Mouse (Mus musculus) limb, embryonic 15.5 days (tissue): ENCODE data around the gene Adgrf5. TPM values are rescaled to one million over a fixed set of nuclear protein-coding genes. Genes with fewer than 3 reads are reported as not detected.

Source experiments
- ATAC-seq: fragments of 200-750 bp; cut with Nextera tagmentation; 2 replicates; pipeline ENCODE4 v1.8.0; 2017; ENCODE audit warnings: low read depth, moderate TSS enrichment; ENCODE audit not compliant: insufficient number of reproducible peaks, low FRiP score, low TSS enrichment
- H3K27ac ChIP-seq: fragments of 300-500 bp; sonication (generic); 2 replicates; pipeline ENCODE4 v1.5.1; 2015; ENCODE audit warnings: moderate library complexity, mild to moderate bottlenecking, inconsistent platforms
- H3K27me3 ChIP-seq: fragments of 300-500 bp; sonication (generic); 2 replicates; pipeline ENCODE4 v1.6.1; 2015; ENCODE audit warnings: inconsistent platforms
- H3K36me3 ChIP-seq: fragments of 300-500 bp; sonication (generic); 2 replicates; pipeline ENCODE4 v1.6.1; 2015; ENCODE audit warnings: inconsistent platforms
- H3K4me1 ChIP-seq: fragments of 300-500 bp; sonication (generic); 2 replicates; pipeline ENCODE4 v1.6.1; 2015; ENCODE audit warnings: inconsistent platforms
- H3K4me2 ChIP-seq: fragments of 300-500 bp; sonication (generic); 2 replicates; pipeline ENCODE4 v1.6.1; 2015; ENCODE audit warnings: mild to moderate bottlenecking, inconsistent platforms
- H3K4me3 ChIP-seq: fragments of 300-500 bp; sonication (generic); 2 replicates; pipeline ENCODE4 v1.5.1; 2015; ENCODE audit warnings: mild to moderate bottlenecking, inconsistent platforms
- H3K9ac ChIP-seq: fragments of 300-500 bp; sonication (generic); 2 replicates; pipeline ENCODE4 v1.6.1; 2015; ENCODE audit warnings: inconsistent platforms
- H3K9me3 ChIP-seq: fragments of 300-500 bp; sonication (generic); 2 replicates; pipeline ENCODE4 v1.6.1; 2016; ENCODE audit warnings: inconsistent platforms
- WGBS: fragments of 180-500 bp; shearing (Covaris S2); methylation state at CpG from one replicate; pipeline ENCODE4 v1.1.7; 2015; 5-methylcytosine and 5-hydroxymethylcytosine counted together
- polyA plus RNA-seq: library from polyadenylated mRNA; unstranded; fragments of >200 nt; fragmentation: Nextera tagmentation; extraction: Ambion mirVana; gene quantifications from 2 replicates; pipeline ENCODE4 v1.2.1, GENCODE M21; 2015

Gene Adgrf5
- polyA plus RNA-seq, 1 experiment from 2014 or later, result 13.4 TPM

GRCm38 (mm10) chr17:43419204-43419603 lies 59.0 kb downstream of the Adgrf5 start:
- Histone ChIP-seq H3K4me3 (no peak overlapping the region), H3K9ac (no peak overlapping the region), H3K9me3 (no peaks in the 10 kb centered on the region), H3K36me3 (no peaks in the 10 kb centered on the region), H3K4me1 (no peaks in the 10 kb centered on the region), H3K27me3 (no peaks in the 10 kb centered on the region), H3K4me2 (no peak overlapping the region), H3K27ac (no peak overlapping the region)
- 78% methylated on average over 5 of the region's 5 CpGs for WGBS
- no peak for ATAC-seq

DNA sequence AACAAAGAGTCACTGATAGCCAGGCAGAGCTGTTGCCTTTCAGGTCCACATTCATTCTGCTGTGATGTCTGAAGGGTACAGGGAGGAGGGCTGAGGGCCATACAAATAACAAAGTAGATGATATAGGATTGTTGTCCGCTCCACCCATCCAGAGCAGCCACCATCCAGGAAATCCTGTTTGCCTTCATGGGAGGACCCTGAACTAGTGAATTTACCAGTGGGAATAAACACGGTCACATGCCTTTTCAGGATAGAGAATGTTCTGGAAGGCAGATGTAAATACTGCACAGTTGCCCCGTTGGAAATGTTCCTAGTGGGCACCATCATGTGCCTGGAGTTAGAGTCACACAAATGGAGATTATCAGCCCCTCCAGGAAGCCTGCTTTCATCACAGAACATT lies 60.1 kb downstream of the Adgrf5 start:
- H3K9me3 ChIP-seq, result no peaks in the 10 kb centered on the region
- no peaks in the 10 kb centered on the region for H3K36me3 ChIP-seq
- no peak overlapping the region for H3K27ac ChIP-seq
- no peak for ATAC-seq
- no peak overlapping the region for H3K4me3 ChIP-seq
- H3K27me3 ChIP-seq, result no peaks in the 10 kb centered on the region
- H3K4me2 ChIP-seq, result no peak overlapping the region
- no peak overlapping the region for H3K9ac ChIP-seq
- H3K4me1 ChIP-seq, result no peaks in the 10 kb centered on the region
- 76% methylated on average over 3 of the region's 3 CpGs for WGBS

DNA sequence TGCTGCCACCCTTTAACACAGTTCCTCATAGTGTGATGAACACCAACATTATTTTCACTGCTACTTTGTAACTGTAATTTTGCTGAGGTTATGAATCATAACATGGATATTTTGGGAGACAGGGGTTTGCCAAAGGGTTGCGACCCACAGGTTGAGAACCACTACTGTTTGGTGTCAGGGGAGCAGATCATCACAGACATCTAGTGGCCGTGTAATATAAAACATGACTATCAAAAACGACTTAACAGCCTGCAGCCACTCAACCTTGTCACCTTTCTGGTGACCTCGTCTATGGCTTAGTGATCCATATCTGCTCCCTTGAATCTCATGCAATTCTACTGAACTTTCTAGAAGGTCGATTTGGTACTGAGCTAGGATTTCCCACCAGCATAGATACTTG lies 63.7 kb downstream of the Adgrf5 start:
- no peaks in the 10 kb centered on the region for H3K9me3 ChIP-seq
- ATAC-seq, result no peak
- no peak overlapping the region for H3K4me3 ChIP-seq
- H3K4me1 ChIP-seq, result no peaks in the 10 kb centered on the region
- no peak overlapping the region for H3K9ac ChIP-seq
- no peaks in the 10 kb centered on the region for H3K36me3 ChIP-seq
- no peak overlapping the region for H3K4me2 ChIP-seq
- H3K27me3 ChIP-seq, result no peaks in the 10 kb centered on the region
- H3K27ac ChIP-seq, result no peak overlapping the region
- 67% methylated on average over 5 of the region's 5 CpGs for WGBS

DNA sequence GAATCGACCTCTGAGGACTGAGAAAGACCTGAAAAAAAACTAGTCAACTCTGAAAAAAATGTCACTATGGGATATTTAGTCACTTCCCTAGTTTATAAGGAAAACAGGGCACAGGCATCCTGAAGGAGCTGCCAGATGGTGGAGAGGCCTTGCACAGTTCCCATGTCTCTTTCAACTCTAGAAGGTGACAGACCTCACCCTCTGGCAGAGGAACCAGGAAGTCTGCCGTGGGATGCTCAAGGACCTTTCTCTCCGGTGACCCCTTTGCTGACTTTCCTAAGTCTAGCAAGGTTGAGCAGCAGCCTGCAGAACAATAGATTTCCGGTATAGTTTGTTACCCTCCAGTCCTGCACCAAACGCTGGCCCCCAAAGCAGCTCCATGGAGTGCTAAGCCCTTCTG lies 71.4 kb downstream of the Adgrf5 start:
- H3K9me3 ChIP-seq, result no peaks in the 10 kb centered on the region
- WGBS, result 49% methylated on average over 5 of the region's 5 CpGs
- no peak overlapping the region for H3K4me3 ChIP-seq
- no peak overlapping the region for H3K27ac ChIP-seq
- no peak overlapping the region for H3K9ac ChIP-seq
- H3K4me1 ChIP-seq, result no peaks in the 10 kb centered on the region
- H3K4me2 ChIP-seq, result no peak overlapping the region
- H3K36me3 ChIP-seq, result no peaks in the 10 kb centered on the region
- ATAC-seq, result no peak
- no peaks in the 10 kb centered on the region for H3K27me3 ChIP-seq

GRCm38 (mm10) chr17:43434485-43434884 lies 74.2 kb downstream of the Adgrf5 start:
- H3K9me3 ChIP-seq, result no peaks in the 10 kb centered on the region
- H3K27ac ChIP-seq, result 0 out of 2 replicates have a peak overlapping the region, but pooled peaks have one; percentile 17
- H3K4me1 ChIP-seq, result no peaks in the 10 kb centered on the region
- no peak for ATAC-seq
- H3K4me3 ChIP-seq, result no peak overlapping the region
- no peak overlapping the region for H3K4me2 ChIP-seq
- 79% methylated on average over 8 of the region's 8 CpGs for WGBS
- H3K36me3 ChIP-seq, result no peaks in the 10 kb centered on the region
- H3K27me3 ChIP-seq, result no peaks in the 10 kb centered on the region
- no peak overlapping the region for H3K9ac ChIP-seq

DNA sequence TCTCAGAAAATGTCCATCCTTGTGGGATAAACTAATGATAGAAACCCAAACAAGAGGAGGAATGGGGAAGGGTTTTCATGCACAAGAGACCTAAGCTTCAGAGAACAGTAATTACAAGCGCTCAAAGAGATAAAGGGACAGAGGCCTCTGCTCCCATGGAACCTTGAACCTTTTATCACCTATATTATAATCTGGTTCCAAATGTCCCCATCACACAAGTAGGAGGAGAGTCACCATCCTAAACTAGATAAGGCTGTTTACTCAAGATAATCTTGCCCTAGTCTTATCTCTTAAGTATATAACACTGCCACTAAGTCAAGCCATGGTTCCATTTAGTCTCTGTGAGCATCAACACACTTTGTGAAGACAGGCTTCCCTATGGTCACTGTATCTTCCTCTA lies 91.0 kb downstream of the Adgrf5 start:
- 94% methylated on average over 1 of the region's 1 CpGs for WGBS
- Histone ChIP-seq H3K9me3 (no peaks in the 10 kb centered on the region), H3K27ac (no peak overlapping the region), H3K4me2 (no peak overlapping the region), H3K9ac (no peak overlapping the region), H3K4me1 (no peaks in the 10 kb centered on the region), H3K36me3 (no peaks in the 10 kb centered on the region), H3K27me3 (no peaks in the 10 kb centered on the region), H3K4me3 (no peak overlapping the region)
- ATAC-seq, result no peak

DNA sequence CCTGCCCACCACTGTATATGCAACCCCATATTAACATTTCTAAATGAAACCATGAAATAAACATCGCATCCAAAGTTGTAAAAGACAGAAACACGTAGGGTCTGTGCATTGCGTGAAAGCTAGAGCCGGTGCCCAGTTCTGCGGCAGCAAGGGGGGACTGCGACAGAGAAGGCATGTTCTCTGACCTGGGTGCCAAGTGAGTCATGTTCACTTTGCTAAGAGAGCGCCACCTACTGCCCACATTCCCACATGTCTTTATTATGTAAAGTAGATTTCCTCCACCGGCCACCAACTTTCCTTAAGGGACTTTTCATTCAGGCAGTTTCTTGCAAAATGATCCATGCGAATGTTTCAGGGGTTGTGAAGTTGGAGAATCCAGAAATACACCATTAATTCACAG lies 98.3 kb downstream of the Adgrf5 start:
- Histone ChIP-seq H3K9ac (no peak overlapping the region), H3K4me2 (no peak overlapping the region), H3K4me1 (peaks cover 19% of the 10 kb centered on the region; the same call in 1 of the 2 replicates), H3K9me3 (no peaks in the 10 kb centered on the region), H3K4me3 (no peak overlapping the region), H3K36me3 (no peaks in the 10 kb centered on the region), H3K27me3 (no peaks in the 10 kb centered on the region), H3K27ac (no peak overlapping the region)
- ATAC-seq, result no peak
- WGBS, result 7% methylated on average over 9 of the region's 9 CpGs

DNA sequence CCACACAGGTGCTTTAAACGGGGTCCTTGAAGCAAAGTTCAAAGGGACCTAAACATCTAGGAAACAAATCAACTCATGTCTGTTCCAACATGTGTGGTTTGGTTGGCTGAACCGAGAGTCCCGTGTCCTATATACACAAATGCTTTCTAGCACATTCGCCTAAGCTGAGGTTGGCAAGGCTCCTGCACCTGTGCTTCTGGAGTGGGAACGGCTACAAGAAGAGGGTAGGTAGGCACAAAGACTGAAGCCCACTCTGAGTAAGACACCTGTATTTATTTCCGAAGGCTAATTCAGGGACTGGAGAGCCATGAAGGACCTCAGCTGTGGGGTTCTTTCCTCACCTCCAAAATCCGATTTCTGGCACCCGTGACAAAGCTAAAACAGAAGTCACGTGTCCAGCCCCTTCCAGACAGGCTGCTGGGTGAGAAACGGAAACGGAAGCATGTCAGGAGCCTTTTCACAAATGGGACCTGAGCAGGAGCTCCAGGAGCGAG lies 99.5 kb downstream of the Adgrf5 start:
- H3K4me1 ChIP-seq, result peaks cover 19% of the 10 kb centered on the region; the same call in 1 of the 2 replicates
- H3K9me3 ChIP-seq, result no peaks in the 10 kb centered on the region
- no peak overlapping the region for H3K4me3 ChIP-seq
- no peaks in the 10 kb centered on the region for H3K27me3 ChIP-seq
- no peaks in the 10 kb centered on the region for H3K36me3 ChIP-seq
- no peak for ATAC-seq
- H3K4me2 ChIP-seq, result no peak overlapping the region
- H3K9ac ChIP-seq, result no peak overlapping the region
- WGBS, result 57% methylated on average over 12 of the region's 12 CpGs
- no peak overlapping the region for H3K27ac ChIP-seq

GRCm38 (mm10) chr17:43460245-43461181 lies 100.3 kb downstream of the Adgrf5 start:
- WGBS, result 33% methylated on average over 19 of the region's 19 CpGs
- Histone ChIP-seq H3K4me1 (peaks cover 19% of the 10 kb centered on the region; the same call in 1 of the 2 replicates), H3K4me2 (no peak overlapping the region), H3K9me3 (no peaks in the 10 kb centered on the region), H3K36me3 (no peaks in the 10 kb centered on the region), H3K27me3 (no peaks in the 10 kb centered on the region), H3K9ac (no peak overlapping the region), H3K27ac (no peak overlapping the region), H3K4me3 (no peak overlapping the region)
- peak; percentile 76; the same call in 1 of the 2 replicates for ATAC-seq

GRCm38 (mm10) chr17:43470039-43470438 lies 109.8 kb downstream of the Adgrf5 start:
- Histone ChIP-seq H3K27ac (no peak overlapping the region), H3K36me3 (no peaks in the 10 kb centered on the region), H3K4me3 (no peak overlapping the region), H3K9ac (no peak overlapping the region), H3K9me3 (no peaks in the 10 kb centered on the region), H3K4me1 (no peaks in the 10 kb centered on the region), H3K27me3 (no peaks in the 10 kb centered on the region), H3K4me2 (no peak overlapping the region)
- 24% methylated on average over 3 of the region's 3 CpGs for WGBS
- no peak for ATAC-seq

- WGBS, result 85% methylated on average over 4 of the region's 4 CpGs
- no peak for ATAC-seq
- H3K9ac ChIP-seq, result no peak overlapping the region
These were observed 112.3 kb downstream of the Adgrf5 start for GRCm38 (mm10) chr17:43472558-43472957.

DNA sequence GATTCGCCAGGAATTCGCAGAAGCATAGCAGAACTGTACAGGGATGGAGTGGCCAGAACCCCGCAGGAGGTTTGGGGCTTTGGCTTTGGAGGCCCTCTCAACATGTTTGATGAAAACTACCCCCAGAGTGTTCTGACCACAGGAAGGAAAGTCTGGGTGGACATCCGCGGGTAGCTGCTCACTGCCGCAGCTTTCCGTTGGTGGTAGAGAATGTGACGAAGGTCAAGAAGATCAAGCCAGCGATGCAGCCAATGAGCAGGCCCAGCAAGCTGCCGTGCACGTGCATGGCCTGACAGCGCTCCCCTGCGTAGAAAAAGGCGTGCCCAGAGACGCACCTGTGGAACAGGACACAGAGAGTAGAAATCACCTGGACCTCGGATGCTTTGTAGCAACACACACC lies 114.5 kb downstream of the Adgrf5 start:
- Histone ChIP-seq H3K9ac (no peak overlapping the region), H3K4me1 (no peaks in the 10 kb centered on the region), H3K4me3 (no peak overlapping the region), H3K9me3 (no peaks in the 10 kb centered on the region), H3K27me3 (no peaks in the 10 kb centered on the region), H3K36me3 (no peaks in the 10 kb centered on the region), H3K4me2 (no peak overlapping the region), H3K27ac (no peak overlapping the region)
- 91% methylated on average over 16 of the region's 16 CpGs for WGBS
- ATAC-seq, result no peak

More at GRCm38 (mm10) chr17:43472558-43472957, 112.3 kb downstream of the Adgrf5 start:
- Histone ChIP-seq H3K4me2 (no peak overlapping the region), H3K9me3 (no peaks in the 10 kb centered on the region), H3K4me3 (no peak overlapping the region), H3K4me1 (no peaks in the 10 kb centered on the region), H3K27me3 (no peaks in the 10 kb centered on the region), H3K36me3 (no peaks in the 10 kb centered on the region), H3K27ac (no peak overlapping the region)
